Mouse (Mus musculus) CD4-positive naive resting alpha-beta T cell, adult 76 days (primary cell): ENCODE data around the gene Mfsd6. TPM values are rescaled to one million over a fixed set of nuclear protein-coding genes. Genes with fewer than 3 reads are reported as not detected.

ENCODE experiments used
- total RNA-seq: library from RNA; stranded (reverse); gene quantifications from one replicate; pipeline ENCODE4 v1.2.4, GENCODE M21; 2023

Mfsd6 gene
- total RNA-seq: 48.0 TPM

GRCm38 (mm10) chr1:52727056-52727900, at the start of gene Mfsd6:
TSS of gene Mfsd6 (minus strand) at chr1:52727462.

GRCm38 (mm10) chr1:52630248-52630936, 96.9 kb downstream of the Mfsd6 start, which contains the start of gene Nemp2:
TSS of gene Nemp2 (plus strand) at chr1:52630703.

Other genes starting within 250 kb of the Mfsd6 start
- gene Nab1, start 226.8 kb downstream of the Mfsd6 start, total RNA-seq: 64.1 TPM
- gene Nemp2, start 96.8 kb downstream of the Mfsd6 start, total RNA-seq: 39.8 TPM
- 66.1 TPM for gene Inpp1, start 90.2 kb upstream of the Mfsd6 start, total RNA-seq
- 16.9 TPM for gene Hibch, start 117.5 kb upstream of the Mfsd6 start, total RNA-seq